Mouse (Mus musculus) CD4-positive, CD25-positive, alpha-beta regulatory T cell, adult 2 months (primary cell): Measurements from ENCODE around the gene Exoc3l2.

Source experiments
- DNase-seq: peaks from one replicate; pipeline ENCODE4 v3.0.0-alpha.2; 2012; ENCODE audit warnings: low read depth, low spot score

Exoc3l2 gene

DNA sequence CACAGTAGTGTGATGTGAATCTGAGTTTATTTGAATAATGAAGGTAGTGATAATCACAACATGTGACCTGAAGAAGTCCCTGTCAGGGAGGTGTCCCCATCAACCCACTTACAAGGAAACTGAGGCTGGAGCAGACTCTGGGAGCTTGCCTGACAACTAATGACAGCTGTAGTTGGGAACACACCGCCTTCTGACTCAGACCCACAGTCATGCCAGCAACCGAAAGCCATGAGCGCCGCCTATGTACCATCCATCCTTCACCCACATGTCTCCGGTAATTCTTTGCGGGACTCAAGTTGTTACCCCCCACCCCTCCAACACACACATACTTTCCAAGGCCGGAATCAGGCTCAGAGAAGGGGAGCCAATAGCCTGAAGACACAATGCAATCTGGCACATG, 6.5 kb upstream of the Exoc3l2 start:
- DNase-seq = no peak

- DNase-seq = no peak
Observed at GRCm38 (mm10) chr7:19457414-19458071, 5.6 kb upstream of the Exoc3l2 start.

DNA sequence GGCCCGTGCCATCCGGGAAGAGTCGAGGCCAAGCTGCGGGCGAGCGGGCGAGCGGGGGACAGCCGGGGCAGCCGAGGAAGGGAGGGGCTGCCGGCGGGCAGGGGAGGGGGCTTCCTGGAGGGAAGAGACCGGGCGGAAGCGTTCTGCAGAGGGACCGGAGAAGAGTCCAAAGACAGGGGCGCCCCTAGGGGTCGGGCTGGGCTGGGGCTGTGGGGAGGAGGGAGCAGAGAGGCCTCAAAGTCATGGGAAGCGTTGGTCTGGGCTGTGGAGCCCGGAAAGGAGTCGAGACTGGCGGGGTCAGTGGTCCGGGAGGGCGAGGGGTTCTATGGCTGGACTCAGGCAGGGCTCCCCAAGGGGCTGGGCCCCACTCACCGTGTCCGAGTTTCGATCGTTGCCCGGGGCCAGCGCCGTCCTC, 5.1 kb upstream of the Exoc3l2 start:
- peak; percentile 74 for DNase-seq

- peak; percentile 87 for DNase-seq
Observed at GRCm38 (mm10) chr7:19458591-19459111, 4.5 kb upstream of the Exoc3l2 start, which contains the start of gene Mark4. Gene Mark4, minus strand, starts transcription at chr7:19458821.

DNA sequence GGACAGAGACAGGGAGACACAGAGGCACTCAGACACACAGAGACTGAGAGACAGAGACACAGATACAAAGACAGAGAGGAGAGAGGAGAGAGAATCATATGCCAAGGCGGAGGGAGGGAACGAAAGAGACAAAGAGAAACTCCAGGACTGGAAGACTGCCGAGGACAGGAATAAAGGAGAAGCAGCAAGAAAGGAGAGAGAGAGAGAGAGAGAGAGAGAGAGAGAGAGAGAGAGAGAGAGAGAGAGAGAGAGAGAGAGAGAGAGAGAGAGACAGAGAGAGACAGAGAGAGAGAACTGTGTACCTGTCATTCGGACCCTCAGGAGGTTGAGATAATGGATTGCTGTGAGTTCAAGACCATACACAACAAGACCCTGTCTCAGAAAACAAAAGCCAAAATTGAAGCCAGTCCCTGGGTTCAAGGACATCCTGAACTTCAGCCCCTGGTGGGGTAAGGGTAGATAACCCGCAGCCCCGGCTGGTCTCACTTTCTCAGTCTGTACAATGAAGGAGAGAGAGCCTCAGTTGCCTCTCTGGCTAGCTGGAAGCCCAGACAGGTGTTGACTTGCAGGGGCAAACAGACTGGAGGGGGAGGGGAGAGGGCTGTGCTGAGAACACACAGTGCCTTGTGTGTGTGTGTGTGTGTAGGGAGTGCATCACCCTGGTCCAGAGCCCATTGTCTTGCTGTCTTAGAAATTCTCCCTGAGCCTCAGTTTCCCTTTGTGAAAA, 3.8 kb upstream of the Exoc3l2 start:
- peak; percentile 14 for DNase-seq

GRCm38 (mm10) chr7:19460500-19460899, 2.6 kb upstream of the Exoc3l2 start:
- no peak for DNase-seq

DNA sequence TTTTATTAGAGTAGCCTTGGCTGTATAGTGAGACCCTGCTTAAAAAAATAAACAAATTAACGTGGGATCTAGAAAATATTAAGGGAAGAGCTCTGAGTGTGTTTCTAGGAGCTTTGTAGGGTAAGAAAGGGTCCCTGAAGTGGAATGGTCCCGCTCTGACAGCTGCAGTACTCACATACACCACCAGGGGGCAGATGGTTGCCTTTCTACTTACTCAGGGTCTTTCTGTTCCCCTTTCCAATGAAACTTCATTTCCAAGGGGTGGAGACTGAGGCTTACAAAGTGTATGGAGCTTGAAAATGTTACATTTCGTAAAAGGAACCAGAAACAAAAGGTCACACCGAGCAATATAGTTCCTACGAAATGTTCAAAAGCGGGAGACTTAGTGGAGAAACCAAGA, 1.6 kb upstream of the Exoc3l2 start:
- DNase-seq = peak; percentile 80

DNA sequence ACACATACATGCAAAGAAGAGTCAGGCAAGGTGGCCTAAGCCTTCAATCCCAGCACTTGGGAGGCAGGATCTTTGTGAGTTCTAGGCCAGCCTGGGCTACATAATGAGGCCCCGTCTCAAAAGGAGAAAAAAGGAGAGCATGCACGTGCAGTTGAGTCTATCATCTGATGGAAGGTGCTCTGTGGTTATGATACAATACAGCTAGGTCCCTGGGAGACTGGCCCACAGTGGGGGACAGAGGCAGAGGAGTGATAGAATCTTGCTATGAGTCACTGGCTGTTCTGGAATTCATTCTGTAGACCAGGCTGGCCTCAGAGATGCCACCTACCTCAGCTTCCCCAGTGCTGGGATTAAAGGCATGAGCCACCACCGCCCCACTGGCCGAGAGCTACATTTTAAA, 688 bp upstream of the Exoc3l2 start:
- no peak for DNase-seq

DNA sequence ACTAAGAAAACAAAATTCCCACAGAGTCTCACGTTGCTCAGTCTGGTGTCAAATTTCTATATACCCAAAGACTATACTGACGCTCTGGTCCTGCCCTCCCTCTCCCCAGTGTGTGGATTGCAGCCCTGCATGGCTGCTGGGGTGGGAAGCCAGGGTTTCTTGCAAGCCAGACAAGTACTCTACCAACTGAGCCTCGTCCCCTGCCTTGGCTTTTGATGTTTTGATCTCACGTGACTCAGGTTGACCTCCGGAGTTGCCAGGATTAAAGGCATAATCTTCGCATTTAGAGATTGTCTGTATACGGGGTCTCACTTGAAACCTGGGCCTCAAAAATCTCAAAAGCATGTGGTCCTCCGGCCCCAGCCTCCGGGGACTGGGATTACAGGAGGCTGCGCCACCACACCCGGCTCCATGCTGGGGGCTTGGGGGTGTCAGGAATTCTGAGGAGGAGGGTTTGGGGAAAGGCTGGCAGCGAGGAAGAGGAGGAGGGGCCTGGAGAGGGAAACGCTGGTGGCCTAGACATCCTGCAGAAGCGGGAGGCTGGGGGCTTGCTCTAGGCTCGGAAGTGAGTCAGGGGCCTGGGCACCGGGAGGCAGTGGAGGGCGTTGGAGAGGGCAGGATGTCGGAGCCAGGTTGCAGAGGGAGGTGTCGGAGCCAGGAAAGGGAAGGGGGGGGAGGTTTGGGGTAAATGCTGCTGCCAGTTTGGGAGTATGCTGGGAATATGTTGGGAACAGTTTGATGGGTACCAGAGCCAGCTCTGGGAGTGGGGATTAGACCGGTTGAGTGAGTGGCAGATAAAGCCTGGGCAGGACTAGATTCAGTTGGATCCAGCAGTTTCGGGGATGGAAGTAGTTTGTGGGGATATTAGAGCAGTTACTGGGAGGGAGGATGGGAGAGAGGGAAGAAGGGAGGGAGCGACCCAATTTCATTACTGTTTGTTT, 1.5 kb downstream of the Exoc3l2 start:
- DNase-seq = no peak

- no peak for DNase-seq
Observed at GRCm38 (mm10) chr7:19466602-19467145, 3.5 kb downstream of the Exoc3l2 start.

DNA sequence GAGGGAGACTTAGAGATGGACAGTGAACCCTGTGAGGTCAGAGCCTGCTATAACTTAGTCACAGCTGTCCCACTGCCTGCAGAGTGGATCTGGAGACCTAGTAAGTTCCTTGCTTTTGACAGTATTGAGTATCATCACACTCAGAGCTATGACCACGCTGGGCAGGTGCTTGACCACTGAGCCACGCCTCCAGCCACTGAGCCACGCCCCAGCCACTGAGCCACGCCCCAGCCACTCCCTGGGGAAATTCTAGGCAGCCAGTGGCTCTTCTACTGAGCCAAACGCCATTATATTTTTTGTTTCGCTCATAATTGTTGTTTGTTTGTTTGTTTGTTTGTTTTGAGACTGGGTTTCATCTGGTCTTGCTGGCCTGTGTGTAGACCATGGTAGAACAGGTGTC, 4.5 kb downstream of the Exoc3l2 start:
- no peak for DNase-seq

- DNase-seq = no peak
Observed at GRCm38 (mm10) chr7:19468279-19468678, 5.1 kb downstream of the Exoc3l2 start.

DNA sequence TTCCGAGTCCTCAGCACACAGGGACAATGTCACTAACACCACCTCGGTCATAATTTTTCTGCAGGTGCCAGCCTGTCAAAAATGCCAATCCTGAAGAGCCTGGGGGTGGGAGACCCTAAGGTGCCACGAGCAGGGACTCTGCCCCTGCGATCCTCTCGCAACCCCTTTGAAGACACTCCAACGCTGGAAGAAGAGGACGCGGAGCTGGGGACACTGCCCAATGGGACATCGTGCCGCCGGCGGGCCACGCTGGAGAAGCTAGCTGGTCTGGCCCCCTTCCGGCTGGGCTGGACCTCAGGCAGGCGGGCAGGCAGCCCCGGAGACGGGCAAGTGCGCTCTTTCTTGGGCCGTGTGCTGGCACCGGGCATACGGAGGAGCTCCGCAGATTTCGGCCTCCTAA, 6.3 kb downstream of the Exoc3l2 start:
- no peak for DNase-seq

- no peak for DNase-seq
Observed at GRCm38 (mm10) chr7:19470308-19470707, 7.2 kb downstream of the Exoc3l2 start.

DNA sequence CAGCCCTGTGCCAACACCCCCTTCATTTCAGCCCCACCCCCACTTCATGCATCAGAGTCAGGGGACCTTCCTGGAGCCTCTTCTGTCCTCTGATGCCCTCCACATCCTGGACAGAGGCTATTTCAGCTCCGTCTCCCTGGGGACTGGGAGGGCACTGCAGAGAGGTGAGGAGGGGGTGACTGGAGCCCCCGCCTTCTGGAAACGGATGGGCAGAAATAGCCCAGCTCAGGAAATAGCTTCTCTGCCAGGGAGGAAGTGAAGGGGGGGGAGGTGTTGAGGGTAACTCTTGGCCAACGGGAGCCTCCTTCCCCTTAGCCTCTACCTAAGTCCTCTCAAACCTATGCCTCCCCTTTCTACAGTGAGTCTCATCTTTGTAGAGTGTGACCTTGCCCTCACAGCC, 9.3 kb downstream of the Exoc3l2 start:
- DNase-seq = peak; percentile 34

- DNase-seq = peak; percentile 57
Observed at GRCm38 (mm10) chr7:19473875-19474443, 10.8 kb downstream of the Exoc3l2 start.

GRCm38 (mm10) chr7:19477084-19477483, 14.0 kb downstream of the Exoc3l2 start:
- DNase-seq = no peak

DNA sequence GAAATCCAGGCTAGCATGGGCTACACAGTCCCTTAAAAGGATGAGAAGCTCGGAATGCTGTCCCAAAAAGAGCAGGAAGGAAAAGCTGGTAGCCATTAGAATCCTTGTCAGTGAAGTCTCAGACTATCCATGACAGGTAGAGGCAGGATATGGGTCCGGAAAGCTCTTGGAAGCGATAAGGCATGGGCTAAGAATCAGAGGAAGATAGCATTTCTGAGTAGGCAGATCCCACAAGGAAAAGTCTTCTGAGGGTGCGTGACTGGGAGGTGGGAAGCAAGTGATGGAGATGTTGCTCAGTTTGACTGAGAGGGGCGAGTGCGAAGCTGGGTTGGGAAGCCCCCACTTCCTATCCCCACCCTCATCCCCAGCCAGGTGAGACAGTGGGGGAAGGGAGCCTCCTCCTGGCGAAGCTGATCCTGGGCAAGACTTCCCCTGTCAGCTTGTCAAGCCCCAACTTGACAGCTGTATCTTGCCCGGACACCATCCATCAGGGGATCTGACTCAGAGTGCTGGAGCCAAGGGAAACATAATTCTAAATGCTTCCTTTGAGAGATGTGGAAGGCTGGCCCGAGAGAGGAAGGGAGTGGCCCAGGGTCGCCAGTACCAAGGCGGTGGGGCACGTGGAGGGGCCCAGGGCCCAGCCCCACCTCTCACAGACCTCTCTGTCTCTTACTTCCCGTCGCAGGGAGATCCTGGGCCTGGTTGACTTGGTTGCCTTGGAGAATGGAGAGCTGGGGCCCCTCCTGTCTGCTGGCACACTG, 14.7 kb downstream of the Exoc3l2 start:
- no peak for DNase-seq

- DNase-seq = no peak
Observed at GRCm38 (mm10) chr7:19483281-19483680, 20.1 kb downstream of the Exoc3l2 start.

- no peak for DNase-seq
Observed at GRCm38 (mm10) chr7:19485488-19485887, 22.4 kb downstream of the Exoc3l2 start.

DNA sequence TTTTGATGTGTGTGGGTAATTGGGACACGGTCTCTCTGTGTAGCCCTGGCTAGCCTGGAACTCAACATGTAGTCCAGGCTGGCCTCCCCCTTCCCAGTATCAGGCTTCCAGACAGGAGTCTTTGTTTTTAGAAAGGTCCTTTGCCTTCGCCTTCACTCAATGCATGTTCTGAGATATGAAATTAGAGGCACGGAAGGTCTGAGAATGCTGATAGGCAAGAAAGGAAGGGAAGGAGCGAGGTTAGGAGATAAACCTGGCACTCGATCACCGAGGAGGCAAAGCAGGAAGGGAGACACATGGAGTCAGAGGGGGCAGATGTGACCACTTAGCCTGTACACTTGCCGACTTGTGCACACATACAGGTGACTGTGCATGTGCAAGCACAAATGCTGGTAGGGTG, 23.4 kb downstream of the Exoc3l2 start:
- DNase-seq = no peak
